Mouse (Mus musculus) spleen, postnatal 14 days (tissue): ENCODE measurements around the gene Rpl21.

Experiments used
- DNase-seq, 2 experiments: peaks; one replicate each; pipeline ENCODE4 v3.0.0; 2021 to 2022; ENCODE audit warnings: low spot score in 2 of 2

Gene Rpl21

GRCm38 (mm10) chr5:146833673-146834201 is 1.0 kb downstream of the Rpl21 start:
- DNase-seq = no peak

DNA sequence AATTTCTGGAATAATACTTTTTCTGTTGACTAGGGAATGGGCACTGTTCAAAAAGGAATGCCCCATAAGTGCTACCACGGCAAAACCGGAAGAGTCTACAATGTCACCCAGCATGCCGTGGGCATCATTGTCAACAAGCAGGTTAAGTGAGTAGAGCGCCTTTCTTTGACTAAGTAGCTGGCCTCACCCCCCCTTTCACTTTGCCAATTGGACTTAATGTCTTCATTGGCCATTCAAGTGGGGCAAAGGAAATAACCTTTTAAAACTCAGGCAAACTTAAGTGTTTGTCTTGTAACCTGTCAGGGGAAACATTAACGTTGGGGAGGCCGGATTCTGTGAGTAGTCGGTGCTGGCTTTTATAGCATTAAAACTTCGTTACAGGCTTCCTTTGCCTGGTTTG is 2.3 kb downstream of the Rpl21 start:
- DNase-seq = no peak

GRCm38 (mm10) chr5:146837967-146838720 is 5.5 kb downstream of the Rpl21 start:
- no peak for DNase-seq

DNA sequence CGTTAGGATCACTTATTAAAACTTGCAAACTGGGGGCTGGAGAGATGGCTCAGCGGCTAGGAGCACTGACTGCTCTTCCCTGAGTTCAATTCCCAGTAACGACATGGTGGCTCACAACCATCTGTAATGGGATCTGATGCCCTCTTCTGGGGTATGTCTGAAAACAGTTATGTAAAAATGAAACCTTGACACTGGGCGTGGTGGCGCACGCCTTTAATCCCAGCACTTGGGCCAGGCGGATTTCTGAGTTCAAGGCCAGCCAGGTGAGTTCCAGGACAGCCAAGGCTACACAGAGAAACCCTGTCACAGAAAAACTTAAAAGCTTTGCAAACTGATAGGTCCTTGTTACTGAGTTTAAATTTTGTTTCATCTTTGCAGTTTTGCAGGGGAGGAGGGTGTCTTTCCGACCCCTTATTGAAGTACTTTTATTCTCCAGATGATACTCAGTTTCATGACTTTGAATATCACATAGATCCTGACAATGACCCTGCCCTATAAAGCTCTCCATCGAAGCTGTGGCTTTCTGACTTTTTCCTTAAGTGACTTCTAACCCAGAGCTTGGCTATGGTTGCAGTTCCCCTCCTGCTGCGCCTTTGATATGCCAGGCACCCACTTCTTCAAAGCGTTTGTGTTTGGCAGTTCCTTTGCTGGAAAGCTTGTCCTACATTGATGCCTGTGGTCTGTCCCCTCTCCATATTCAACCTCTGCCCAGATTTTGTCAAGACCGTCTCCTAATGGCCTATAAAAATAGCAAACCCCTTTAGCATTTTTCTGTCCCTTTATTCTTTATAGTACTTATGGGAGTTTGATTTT is 6.4 kb downstream of the Rpl21 start:
- DNase-seq = no peak

GRCm38 (mm10) chr5:146839760-146840159 is 7.1 kb downstream of the Rpl21 start:
- no peak for DNase-seq

GRCm38 (mm10) chr5:146840422-146840821 is 7.7 kb downstream of the Rpl21 start:
- DNase-seq = no peak

DNA sequence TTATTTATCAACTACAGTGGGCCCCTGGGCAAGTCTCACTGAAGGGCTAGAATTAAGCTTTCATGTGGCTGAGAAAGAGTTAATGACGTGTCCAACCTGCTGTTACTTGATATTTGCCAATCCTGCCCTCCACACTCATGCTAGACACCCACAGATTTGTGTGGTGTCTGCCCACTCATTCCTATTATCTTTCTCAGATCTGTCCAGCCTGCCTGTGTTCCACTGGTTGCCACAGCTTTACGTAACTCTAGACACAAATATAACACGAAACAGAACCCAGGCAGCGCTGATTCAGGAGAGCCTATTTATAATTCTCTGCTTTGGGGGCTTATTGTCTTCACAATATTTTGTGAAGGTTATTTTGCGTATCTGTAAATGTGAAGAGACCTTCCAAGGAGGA is 8.6 kb downstream of the Rpl21 start:
- DNase-seq = no peak

DNA sequence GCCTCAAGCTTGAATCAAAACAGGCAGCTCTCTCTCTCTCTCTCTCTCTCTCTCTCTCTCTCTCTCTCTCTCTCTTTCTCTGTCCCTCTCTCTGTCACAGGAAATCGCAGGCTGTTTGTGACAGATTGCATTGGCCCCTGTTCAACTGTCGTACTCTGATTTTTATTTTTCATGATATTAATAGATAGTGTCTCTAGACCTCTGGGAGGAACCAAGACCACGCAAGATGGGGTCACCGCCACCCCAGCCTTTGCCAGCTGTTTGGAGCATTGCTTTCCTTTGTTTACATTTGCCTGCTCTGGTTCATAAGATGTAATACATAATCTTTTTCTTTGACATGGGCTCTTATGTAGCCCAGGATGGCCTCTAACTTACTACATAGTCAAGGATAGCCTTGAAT is 9.3 kb downstream of the Rpl21 start:
- DNase-seq = no peak

DNA sequence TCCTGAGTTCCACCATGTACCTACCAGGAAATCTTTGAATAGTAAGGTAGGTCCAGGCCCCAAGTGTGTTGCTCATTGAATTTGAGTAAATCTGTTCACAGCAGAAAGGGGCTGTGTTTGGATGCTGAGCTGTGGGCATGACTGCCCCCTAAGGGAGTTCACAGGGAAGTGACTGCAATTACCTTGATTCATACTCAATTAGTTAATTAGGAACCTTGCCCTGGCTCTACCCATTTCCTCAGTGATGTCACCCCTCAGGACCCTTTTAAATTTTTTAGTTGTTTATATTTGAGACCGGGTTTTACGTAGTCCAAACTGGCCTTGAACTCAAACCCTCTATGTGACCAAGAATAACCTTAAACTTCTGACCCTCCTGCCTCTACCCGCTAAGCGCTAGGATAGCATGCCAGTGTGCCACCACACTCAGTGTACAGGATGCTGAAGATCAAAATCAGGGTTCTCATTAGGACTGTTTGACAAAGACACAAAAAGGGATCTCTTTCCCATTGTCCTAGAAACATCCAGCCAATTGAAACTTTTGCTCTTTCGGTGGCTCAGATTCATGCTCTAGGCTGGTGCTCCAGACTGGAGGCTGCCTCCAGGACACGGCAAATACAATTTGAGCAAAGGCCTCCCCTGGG is 11.7 kb downstream of the Rpl21 start:
- DNase-seq = no peak

DNA sequence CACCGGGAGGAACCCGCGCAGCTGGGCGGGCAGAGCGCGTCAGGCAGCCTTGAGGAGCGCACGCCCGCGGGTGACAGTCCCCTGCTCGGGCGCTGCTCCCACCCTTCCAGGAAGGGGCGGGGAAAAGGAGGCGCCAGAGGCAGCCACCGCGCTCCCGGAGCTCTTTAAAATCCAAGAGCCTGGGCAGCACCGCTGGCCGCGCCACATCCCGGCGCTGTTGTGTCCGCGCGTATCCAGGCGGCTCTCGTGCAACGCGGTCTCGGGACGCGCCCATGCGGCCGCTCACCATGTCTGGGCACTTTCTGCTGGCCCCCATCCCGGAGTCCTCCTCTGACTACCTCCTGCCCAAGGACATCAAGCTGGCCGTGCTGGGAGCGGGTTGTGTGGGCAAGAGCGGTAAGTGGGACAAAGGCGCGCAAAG is 12.3 kb downstream of the Rpl21 start, which contains the start of gene Rasl11a:
Rasl11a (plus strand) TSS at position 127 of the 421 bp plus-strand sequence.
- peak in 1 of 2 experiments; percentile 17 for DNase-seq

DNA sequence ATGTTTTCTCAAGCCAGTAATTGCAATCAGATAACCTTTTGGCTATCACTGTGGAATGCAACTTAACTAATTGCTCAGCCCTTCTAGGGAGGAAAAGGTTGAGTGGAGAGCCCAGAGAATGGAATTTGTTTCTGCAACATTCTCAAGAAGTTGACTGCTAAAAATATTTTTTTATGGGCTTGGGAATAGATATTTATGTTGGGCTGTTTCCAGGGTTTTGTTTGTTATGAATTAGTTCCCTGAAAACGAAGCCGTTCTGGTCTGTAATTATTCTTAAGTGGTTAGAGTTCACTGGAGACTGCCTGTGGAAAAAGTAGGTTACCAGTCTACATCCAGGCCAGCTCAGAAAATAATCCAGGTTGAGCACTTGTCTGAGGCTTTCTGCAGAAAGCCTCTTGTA is 13.8 kb downstream of the Rpl21 start:
- DNase-seq = no peak

DNA sequence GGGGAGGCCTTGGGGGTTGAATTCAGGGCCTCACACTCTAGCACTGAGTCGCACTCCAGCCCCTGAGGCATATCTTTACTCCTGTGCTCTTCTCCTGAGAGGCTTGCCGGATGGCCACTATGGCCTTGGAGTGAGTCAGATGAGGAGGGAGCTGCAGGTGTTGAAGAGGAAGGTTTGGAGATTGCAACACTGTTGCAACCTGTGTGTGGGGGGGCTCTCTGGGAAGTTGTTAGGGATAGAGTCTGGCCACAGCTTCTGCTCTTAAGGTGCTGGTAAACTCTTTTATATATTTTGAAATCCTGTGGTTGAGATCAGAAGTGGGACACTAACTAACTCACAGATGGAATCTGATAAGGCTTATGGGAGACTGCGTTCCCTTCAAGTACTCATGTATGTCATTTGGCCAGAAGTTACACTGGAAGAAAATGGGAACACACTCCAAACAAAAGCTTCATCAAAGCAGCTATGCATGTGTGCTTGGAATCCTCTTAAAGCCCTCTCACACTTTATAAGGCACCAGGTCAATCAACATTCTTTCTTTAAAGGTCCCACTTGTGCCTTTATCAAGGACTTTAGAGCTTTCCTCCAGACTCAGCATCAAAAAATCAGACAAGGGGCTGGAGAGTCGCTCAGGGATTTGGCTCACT is 16.4 kb downstream of the Rpl21 start:
- DNase-seq = no peak

GRCm38 (mm10) chr5:146856106-146856505 is 23.4 kb downstream of the Rpl21 start:
- no peak for DNase-seq

DNA sequence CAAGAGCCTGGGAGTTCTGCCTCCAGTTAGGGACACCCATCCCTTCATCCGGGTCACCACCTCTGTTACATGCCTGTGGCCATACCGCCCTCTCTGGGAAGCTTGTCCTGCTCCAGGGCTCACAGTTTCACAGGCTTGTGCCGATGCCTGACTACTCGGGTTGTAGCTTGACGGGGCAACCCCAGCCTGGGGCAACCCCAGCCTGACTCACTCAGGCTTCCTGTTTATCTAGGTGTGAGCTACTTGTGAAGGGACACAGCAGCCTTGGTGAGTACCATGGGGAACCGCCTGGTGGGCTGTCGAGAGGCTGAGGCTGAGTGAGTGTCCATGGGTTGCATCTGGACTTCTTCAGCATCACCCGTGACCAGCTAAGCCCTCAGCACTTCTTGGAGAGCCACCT is 24.9 kb downstream of the Rpl21 start:
- DNase-seq = no peak

DNA sequence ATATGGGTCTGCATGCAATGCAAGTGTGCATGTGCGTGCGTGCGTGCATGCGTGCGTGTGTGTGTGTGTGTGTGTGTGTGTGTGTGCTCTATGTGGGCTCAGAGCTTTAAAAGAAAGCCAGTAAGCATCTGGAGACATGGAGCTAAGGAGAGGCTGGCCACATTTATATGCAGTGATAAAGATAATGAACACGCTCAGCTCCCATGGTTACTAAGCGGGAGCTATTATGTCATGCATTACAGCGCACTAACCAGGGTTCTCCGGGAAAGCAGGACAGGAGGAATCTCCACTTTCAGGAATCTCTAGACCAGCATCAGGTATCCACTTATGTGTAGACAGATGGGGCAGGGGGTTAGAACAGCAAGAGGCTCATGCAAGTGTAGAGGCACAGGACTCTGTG is 26.1 kb downstream of the Rpl21 start:
- DNase-seq = no peak

DNA sequence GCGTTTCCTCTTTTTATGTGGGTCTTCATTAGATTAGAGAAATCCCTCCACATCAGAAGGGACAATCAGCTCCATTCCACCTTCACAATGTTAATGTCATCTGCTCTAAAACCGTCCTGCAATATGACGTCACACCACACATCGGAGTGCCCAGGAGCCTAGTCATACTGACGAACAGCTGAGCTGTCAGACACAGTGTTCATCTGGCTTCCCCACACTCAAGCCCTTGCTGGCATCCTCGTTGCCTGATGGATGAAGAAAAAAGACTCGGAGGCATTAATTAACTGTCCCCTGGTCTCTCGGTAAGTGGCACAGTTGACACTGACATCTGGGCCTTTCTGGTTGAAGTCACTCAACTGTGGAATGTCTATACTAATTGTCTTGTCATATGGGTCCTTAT is 26.6 kb downstream of the Rpl21 start:
- DNase-seq = no peak

GRCm38 (mm10) chr5:146860222-146860998 is 27.7 kb downstream of the Rpl21 start:
- no peak for DNase-seq

GRCm38 (mm10) chr5:146861588-146861987 is 28.9 kb downstream of the Rpl21 start:
- DNase-seq = no peak

- DNase-seq = no peak
These were observed 32.8 kb downstream of the Rpl21 start for GRCm38 (mm10) chr5:146865511-146865910.

- no peak for DNase-seq
These were observed 33.6 kb downstream of the Rpl21 start for GRCm38 (mm10) chr5:146866277-146866676.
